Mouse (Mus musculus): Measurements from ENCODE around the gene Ssna1. TPM values are rescaled to one million over a fixed set of nuclear protein-coding genes. Genes with fewer than 3 reads are reported as not detected.
A peak's percentile ranks its signal among the peaks of the same experiment; 100 is the strongest.

Gene Ssna1
- polyA plus RNA-seq, 1 experiment from 2014 or later, result 222 TPM

DNA sequence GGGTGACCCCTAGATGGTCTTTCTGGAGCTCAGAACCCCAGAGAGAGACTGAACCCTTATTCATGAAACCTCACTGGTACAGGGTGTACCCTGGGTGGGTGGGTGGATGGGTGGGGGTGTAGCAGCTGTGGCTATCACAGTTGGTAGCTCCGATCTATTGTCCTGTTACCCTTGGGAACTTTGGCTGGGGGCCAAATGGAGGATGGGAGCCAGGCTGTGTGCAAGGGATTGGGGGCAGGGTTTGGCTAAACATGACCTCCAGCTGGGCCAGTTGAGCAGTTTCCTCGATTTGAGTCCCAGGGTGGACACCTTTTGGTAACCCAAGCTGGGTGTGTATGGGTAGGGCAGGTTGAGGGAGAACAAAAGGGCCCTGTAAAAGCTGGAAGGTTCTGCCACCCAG is 5.5 kb downstream of the Ssna1 start:
- no peaks in the 10 kb centered on the region; the same call in 1 of the 2 replicates for H3K36me3 ChIP-seq (ENCODE audit: control insufficient read depth, insufficient read depth, low read length)
- no peak overlapping the region for H3K4me3 ChIP-seq (ENCODE audit: low read depth, low read length)
- no peaks in the 10 kb centered on the region for H3K9me3 ChIP-seq (ENCODE audit: control insufficient read depth, low read length)
- no peak for ATAC-seq (replicated peaks; ENCODE audit: low FRiP score)
- no peak for DNase-seq (ENCODE audit: low spot score)
- H3K27me3 ChIP-seq (ENCODE audit: control insufficient read depth, insufficient read depth, low read length), result peaks cover 16% of the 10 kb centered on the region
- no peak overlapping the region for H3K27ac ChIP-seq (ENCODE audit: low read depth, low read length)
- no peak overlapping the region for H3K9ac ChIP-seq (ENCODE audit: low read length)
- H3K4me2 ChIP-seq (ENCODE audit: low read depth, low read length, severe bottlenecking), result no peak overlapping the region
- H3K4me1 ChIP-seq (replicated peaks; ENCODE audit: control insufficient read depth, insufficient read depth, low read length), result peaks cover 26% of the 10 kb centered on the region
- 61% methylated on average over 2 of the region's 2 CpGs for WGBS

DNA sequence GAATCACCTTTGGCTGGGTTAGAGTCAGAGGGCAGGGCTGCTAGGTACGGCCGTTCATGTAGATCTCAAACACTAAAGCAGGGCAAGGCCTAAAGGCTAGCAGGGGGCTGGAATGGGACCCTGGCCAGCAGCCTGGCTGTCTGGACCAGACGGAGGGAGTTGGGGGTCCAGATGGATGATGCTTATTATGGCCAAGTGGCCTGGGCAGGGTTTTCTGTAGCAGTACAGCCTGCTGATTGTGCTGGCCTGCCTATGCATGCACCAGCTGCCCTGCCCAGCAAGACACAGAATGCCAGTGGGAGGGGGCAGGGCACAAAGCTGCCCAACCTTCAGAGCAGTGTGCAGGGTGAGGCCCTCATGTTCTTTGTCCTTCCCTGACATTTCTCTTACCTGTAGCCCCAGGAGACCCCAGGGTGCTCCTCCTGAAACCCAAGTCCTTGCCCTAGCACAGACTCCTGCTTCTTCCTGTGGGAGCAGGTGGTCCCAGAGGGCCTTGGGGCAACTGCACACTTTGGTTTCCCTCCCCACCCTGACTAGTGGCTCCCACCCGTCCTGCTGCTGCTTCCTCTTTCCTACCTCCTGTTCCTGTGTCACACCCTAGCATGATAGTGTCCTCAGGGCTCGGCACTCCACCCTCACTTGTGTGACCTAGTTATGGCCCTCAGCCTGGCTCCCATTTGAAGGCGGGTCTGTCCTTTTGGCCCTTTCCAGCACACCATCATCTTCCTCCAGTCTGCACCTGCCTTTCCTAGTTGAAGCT is 6.2 kb downstream of the Ssna1 start:
- H3K36me3 ChIP-seq (ENCODE audit: control insufficient read depth, insufficient read depth, low read length), result no peaks in the 10 kb centered on the region; the same call in 1 of the 2 replicates
- WGBS, result 80% methylated on average over 6 of the region's 6 CpGs
- no peak overlapping the region for H3K4me2 ChIP-seq (ENCODE audit: low read depth, low read length, severe bottlenecking)
- H3K9ac ChIP-seq (ENCODE audit: low read length), result peak overlapping the region; percentile 27; the same call in 1 of the 2 replicates
- no peaks in the 10 kb centered on the region for H3K9me3 ChIP-seq (ENCODE audit: control insufficient read depth, low read length)
- no peak overlapping the region for H3K4me3 ChIP-seq (ENCODE audit: low read depth, low read length)
- ATAC-seq (replicated peaks; ENCODE audit: low FRiP score) (no peak), DNase-seq (ENCODE audit: low spot score) (no peak)
- no peak overlapping the region for H3K27ac ChIP-seq (ENCODE audit: low read depth, low read length)
- H3K4me1 ChIP-seq (replicated peaks; ENCODE audit: control insufficient read depth, insufficient read depth, low read length), result peaks cover 19% of the 10 kb centered on the region
- H3K27me3 ChIP-seq (ENCODE audit: control insufficient read depth, insufficient read depth, low read length), result peaks cover 16% of the 10 kb centered on the region

DNA sequence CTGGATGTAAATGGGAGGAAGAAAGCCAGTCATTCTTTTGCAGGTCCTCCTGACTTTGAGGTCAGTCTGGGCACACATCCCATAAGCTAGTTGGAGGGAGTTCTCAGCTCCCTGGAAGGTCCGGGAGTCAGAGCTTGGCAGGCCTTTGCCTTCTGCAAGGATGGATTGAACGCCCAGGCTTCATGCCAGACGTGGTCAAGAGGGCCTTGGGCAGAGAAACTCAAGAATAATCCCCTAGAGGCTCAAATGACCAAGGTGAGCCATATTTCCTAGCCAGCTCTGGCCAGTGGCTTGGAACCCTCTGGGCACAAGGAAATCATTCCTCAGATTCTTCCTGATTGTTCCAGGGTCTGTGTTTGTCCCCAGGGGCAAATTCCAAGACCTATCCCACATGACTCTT is 7.4 kb downstream of the Ssna1 start:
- Histone ChIP-seq H3K27ac (ENCODE audit: low read depth, low read length) (no peak overlapping the region), H3K36me3 (ENCODE audit: control insufficient read depth, insufficient read depth, low read length) (no peaks in the 10 kb centered on the region), H3K4me2 (ENCODE audit: low read depth, low read length, severe bottlenecking) (no peak overlapping the region), H3K9ac (ENCODE audit: low read length) (no peak overlapping the region), H3K4me3 (ENCODE audit: low read depth, low read length) (no peak overlapping the region), H3K9me3 (ENCODE audit: control insufficient read depth, low read length) (no peaks in the 10 kb centered on the region), H3K27me3 (ENCODE audit: control insufficient read depth, insufficient read depth, low read length) (peaks cover 16% of the 10 kb centered on the region), H3K4me1 (replicated peaks; ENCODE audit: control insufficient read depth, insufficient read depth, low read length) (peaks cover 16% of the 10 kb centered on the region)
- DNase-seq (ENCODE audit: low spot score), result no peak
- 80% methylated on average over 3 of the region's 3 CpGs for WGBS
- ATAC-seq (replicated peaks; ENCODE audit: low FRiP score), result no peak

DNA sequence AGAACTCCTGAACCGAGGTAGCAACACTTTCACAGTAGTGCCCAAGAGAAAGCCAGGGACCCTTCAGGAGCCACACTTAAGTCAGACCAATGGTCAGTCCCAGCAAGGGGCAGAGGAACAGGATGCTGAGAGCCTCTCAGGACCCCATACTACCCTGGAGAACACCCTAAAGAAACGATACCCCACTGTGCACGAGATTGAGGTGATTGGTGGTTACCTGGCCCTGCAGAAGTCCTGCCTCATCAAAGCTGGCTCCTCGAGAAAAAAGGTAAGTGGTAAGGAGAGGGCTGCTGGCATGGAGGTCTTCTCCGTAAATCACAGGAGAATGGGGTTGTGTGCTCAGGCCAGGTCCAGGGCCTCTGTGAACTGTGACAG is 8.0 kb downstream of the Ssna1 start:
- ATAC-seq (replicated peaks; ENCODE audit: low FRiP score) (no peak), DNase-seq (ENCODE audit: low spot score) (no peak)
- peaks cover 16% of the 10 kb centered on the region for H3K4me1 ChIP-seq (replicated peaks; ENCODE audit: control insufficient read depth, insufficient read depth, low read length)
- peak overlapping the region; percentile 63; the same call in 1 of the 2 replicates for H3K9ac ChIP-seq (ENCODE audit: low read length)
- no peak overlapping the region for H3K4me3 ChIP-seq (ENCODE audit: low read depth, low read length)
- H3K4me2 ChIP-seq (ENCODE audit: low read depth, low read length, severe bottlenecking), result no peak overlapping the region
- H3K27me3 ChIP-seq (ENCODE audit: control insufficient read depth, insufficient read depth, low read length), result peaks cover 16% of the 10 kb centered on the region
- no peak overlapping the region for H3K27ac ChIP-seq (ENCODE audit: low read depth, low read length)
- H3K36me3 ChIP-seq (ENCODE audit: control insufficient read depth, insufficient read depth, low read length), result no peaks in the 10 kb centered on the region
- 83% methylated on average over 5 of the region's 5 CpGs for WGBS
- no peaks in the 10 kb centered on the region for H3K9me3 ChIP-seq (ENCODE audit: control insufficient read depth, low read length)

DNA sequence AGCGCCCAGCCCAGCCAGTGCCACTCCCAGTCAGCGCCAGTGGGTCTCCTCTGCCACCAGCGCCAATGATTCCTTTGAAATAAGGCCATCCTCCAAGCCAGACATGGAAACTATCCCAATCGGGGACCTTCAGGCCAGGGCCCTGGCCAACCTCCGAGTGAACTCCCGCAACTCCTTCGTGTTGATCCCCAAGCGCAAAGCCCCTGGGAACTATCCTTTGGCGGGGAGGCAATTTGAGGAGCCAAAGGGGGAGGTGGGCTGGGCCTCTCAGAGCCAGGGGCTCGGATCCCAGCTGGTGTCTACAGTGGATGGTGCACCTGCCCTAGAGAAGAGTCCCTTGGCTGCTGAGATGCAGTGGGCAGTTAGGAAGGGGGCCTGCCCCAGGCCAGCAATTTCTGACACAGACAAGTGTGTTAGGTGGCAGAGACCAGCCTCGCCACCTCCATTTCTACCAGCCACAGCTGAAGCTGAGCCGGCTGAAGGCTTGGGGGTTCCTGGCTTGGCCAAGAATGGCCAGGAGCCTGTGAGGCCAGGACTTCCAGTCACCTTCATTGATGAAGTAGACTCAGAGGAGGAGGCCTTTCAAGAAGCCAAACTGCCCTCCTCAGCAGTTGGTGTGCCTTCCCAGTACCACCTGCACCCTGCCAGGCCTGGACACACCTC is 8.5 kb downstream of the Ssna1 start:
- whole genome bisulfite sequencing, result 23% methylated on average over 12 of the region's 12 CpGs

DNA sequence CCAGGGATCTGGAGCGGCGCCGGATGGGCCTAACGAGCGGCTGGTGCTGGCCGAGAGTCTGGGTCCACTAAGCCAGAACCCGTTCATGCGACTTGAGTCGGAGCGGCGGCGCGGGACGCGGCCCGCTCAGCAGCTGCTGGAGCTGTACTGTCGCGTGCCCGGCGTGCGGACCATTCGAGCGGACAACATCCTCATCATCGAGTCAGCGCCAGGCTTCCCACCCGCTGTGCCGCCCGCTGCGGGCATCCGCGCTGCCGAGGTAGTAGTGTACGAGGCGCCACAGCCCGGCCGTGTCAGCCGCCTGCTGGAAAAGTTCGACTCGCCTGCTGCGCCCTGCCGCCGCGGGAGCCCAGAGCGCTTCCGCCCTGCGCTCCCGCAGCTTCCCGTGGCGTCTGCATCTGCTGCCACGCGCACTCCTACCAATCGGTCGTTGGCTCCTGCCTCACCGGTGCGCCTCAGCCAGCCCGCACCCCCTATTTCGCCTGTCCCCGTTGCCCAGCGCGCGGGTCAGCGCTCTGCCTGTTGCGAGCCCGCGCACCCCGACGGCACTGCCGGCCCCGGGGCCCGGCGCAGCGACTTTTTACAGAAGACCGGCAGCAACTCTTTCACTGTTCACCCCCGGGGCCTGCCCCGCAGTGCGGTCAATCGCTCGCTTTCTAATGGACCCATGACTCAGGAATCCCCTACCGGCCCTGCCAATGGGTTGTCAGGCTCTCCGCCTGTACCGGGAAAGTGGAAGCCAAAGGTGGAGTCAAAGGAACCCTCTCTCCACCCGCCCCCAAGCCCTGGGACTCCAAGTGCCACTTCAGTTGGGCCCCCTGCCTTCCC is 9.2 kb downstream of the Ssna1 start:
- DNase-seq (ENCODE audit: low spot score) (peak; percentile 77), ATAC-seq (replicated peaks; ENCODE audit: low FRiP score) (peak; percentile 56)
- Histone ChIP-seq H3K27me3 (ENCODE audit: control insufficient read depth, insufficient read depth, low read length) (peaks cover 16% of the 10 kb centered on the region), H3K9ac (ENCODE audit: low read length) (peak overlapping the region; percentile 63), H3K4me2 (ENCODE audit: low read depth, low read length, severe bottlenecking) (peak overlapping the region; percentile 100), H3K36me3 (ENCODE audit: control insufficient read depth, insufficient read depth, low read length) (no peaks in the 10 kb centered on the region), H3K4me3 (ENCODE audit: low read depth, low read length) (peak overlapping the region; percentile 77), H3K27ac (ENCODE audit: low read depth, low read length) (no peak overlapping the region), H3K9me3 (ENCODE audit: control insufficient read depth, low read length) (no peaks in the 10 kb centered on the region), H3K4me1 (replicated peaks; ENCODE audit: control insufficient read depth, insufficient read depth, low read length) (peaks cover 16% of the 10 kb centered on the region)
- under 1% methylated on average over 81 of the region's 82 CpGs for whole genome bisulfite sequencing

More for the DNA sequence above, 8.5 kb downstream of the Ssna1 start:
- peaks cover 16% of the 10 kb centered on the region for H3K4me1 ChIP-seq (replicated peaks; ENCODE audit: control insufficient read depth, insufficient read depth, low read length)
- H3K9me3 ChIP-seq (ENCODE audit: control insufficient read depth, low read length), result no peaks in the 10 kb centered on the region
- H3K9ac ChIP-seq (ENCODE audit: low read length), result peak overlapping the region; percentile 63
- no peaks in the 10 kb centered on the region for H3K36me3 ChIP-seq (ENCODE audit: control insufficient read depth, insufficient read depth, low read length)
- peak overlapping the region; percentile 77 for H3K4me3 ChIP-seq (ENCODE audit: low read depth, low read length)
- ATAC-seq (replicated peaks; ENCODE audit: low FRiP score), result no peak
- peaks cover 16% of the 10 kb centered on the region for H3K27me3 ChIP-seq (ENCODE audit: control insufficient read depth, insufficient read depth, low read length)
- DNase-seq (ENCODE audit: low spot score), result no peak
- H3K4me2 ChIP-seq (ENCODE audit: low read depth, low read length, severe bottlenecking), result peak overlapping the region; percentile 100
- H3K27ac ChIP-seq (ENCODE audit: low read depth, low read length), result no peak overlapping the region

DNA sequence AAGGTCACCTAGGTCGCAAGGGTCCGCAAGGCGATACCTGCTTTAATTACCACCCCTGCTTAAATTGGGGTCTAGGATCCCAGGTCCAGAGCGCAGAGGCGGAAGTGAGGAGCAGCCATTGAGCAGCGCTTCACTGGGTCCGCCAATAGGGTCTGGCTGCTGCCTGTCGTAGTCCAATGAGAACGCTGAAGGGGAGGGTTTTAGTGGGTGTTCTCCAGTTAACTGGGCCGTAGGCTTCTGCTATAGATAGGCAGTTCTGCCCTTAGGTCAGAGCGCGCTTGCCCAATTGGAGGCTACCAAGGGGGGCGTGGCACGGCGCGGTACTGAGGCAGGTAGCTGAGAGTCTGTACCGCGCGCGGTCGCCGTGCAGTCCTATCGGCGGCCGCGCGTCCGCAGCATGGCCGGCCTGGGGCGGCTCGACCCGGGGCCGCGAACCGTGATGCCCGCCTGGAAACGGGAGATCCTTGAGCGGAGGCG is 9.9 kb downstream of the Ssna1 start, which contains the start of gene Tprn:
Tprn (plus strand) TSS at position 328 of the 477 bp plus-strand sequence.
- no peaks in the 10 kb centered on the region for H3K9me3 ChIP-seq (ENCODE audit: control insufficient read depth, low read length)
- no peaks in the 10 kb centered on the region for H3K36me3 ChIP-seq (ENCODE audit: control insufficient read depth, insufficient read depth, low read length)
- under 1% methylated on average over 38 of the region's 39 CpGs for WGBS
- DNase-seq (ENCODE audit: low spot score), result peak; percentile 94
- no peak within 1 kb of the TSS for H3K27ac ChIP-seq (ENCODE audit: low read depth, low read length)
- H3K4me3 ChIP-seq (ENCODE audit: low read depth, low read length), result peak within 1 kb of the TSS; percentile 77
- H3K4me1 ChIP-seq (replicated peaks; ENCODE audit: control insufficient read depth, insufficient read depth, low read length), result peaks cover 16% of the 10 kb centered on the region
- peaks cover 16% of the 10 kb centered on the region for H3K27me3 ChIP-seq (ENCODE audit: control insufficient read depth, insufficient read depth, low read length)
- peak within 1 kb of the TSS; percentile 63 for H3K9ac ChIP-seq (ENCODE audit: low read length)
- H3K4me2 ChIP-seq (ENCODE audit: low read depth, low read length, severe bottlenecking), result peak within 1 kb of the TSS; percentile 100
- ATAC-seq (replicated peaks; ENCODE audit: low FRiP score), result peak; percentile 99

DNA sequence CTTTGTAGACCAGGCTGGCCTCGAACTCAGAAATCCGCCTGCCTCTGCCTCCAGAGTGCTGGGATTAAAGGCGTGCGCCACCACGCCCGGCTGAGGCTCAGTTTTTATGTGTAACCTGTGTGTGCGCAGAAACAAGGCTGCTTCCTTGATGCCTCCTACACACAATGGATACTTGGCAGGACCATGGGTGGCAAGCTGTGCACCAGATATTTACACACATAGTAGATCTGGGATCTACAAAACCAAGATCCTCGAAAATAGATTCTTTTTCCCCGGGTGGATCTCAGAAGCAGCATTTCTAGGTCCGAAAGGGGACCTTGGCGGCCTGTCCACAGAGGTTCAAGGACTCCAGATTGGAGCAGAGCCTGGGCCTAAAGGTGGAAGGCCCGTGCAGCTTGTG is 10.4 kb downstream of the Ssna1 start:
- peaks cover 16% of the 10 kb centered on the region for H3K27me3 ChIP-seq (ENCODE audit: control insufficient read depth, insufficient read depth, low read length)
- H3K4me1 ChIP-seq (replicated peaks; ENCODE audit: control insufficient read depth, insufficient read depth, low read length), result peaks cover 16% of the 10 kb centered on the region
- H3K4me2 ChIP-seq (ENCODE audit: low read depth, low read length, severe bottlenecking), result peak overlapping the region; percentile 100
- H3K36me3 ChIP-seq (ENCODE audit: control insufficient read depth, insufficient read depth, low read length), result no peaks in the 10 kb centered on the region
- no peaks in the 10 kb centered on the region for H3K9me3 ChIP-seq (ENCODE audit: control insufficient read depth, low read length)
- H3K27ac ChIP-seq (ENCODE audit: low read depth, low read length), result no peak overlapping the region
- DNase-seq (ENCODE audit: low spot score), result no peak
- peak overlapping the region; percentile 77 for H3K4me3 ChIP-seq (ENCODE audit: low read depth, low read length)
- WGBS, result 46% methylated on average over 10 of the region's 12 CpGs
- ATAC-seq (replicated peaks; ENCODE audit: low FRiP score), result peak; percentile 6; the same call in 1 of the 2 replicates
- H3K9ac ChIP-seq (ENCODE audit: low read length), result peak overlapping the region; percentile 28; the same call in 1 of the 2 replicates
